Mouse (Mus musculus): ENCODE results near the gene Ptcd2.

DNA sequence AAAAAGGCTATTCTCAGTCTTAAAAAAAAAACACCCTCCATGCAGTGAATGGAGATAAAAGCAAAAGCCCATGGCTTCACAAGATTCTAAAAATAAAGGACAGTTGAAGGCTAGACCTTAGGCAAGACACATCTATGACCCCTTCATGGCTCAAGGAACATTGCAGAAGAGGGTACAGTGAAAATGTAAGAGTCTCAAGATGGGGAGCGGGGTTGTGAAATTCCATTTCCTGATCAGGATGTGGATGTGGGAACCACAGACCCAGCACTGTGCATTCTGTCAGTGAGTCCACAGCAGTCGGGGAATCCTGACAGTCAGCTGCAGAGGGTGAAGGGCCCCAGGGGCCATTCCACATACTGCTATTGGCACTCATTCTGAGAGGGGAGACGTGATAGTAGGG lies 48.6 kb upstream of the Ptcd2 start:
- TF ChIP-seq CTCF (IDR thresholded peaks at IDR 0.05; ENCODE audit: extremely low read depth, insufficient read depth, low read length) (no peak), POLR2A (IDR thresholded peaks at IDR 0.05; ENCODE audit: extremely low read depth, insufficient read depth, low read length) (no peak)
